Mouse (Mus musculus): ENCODE data around the gene Rab4a.
"Not testable (repeated sequence)": the region's sequence is repeated elsewhere in the genome, so short reads cannot be mapped to it uniquely, and the experiment has no call there.

Rab4a gene

GRCm38 (mm10) chr8:123788416-123789170 lies 17.2 kb upstream of the Rab4a start:
- no peak for DNase-seq (ENCODE audit: low spot score in 2 of 2)

- no peak for DNase-seq (ENCODE audit: low spot score in 2 of 2)
Observed at GRCm38 (mm10) chr8:123789461-123789860, 16.3 kb upstream of the Rab4a start.

- peak in 1 of 2 experiments; percentile 72 for DNase-seq (ENCODE audit: low spot score in 2 of 2)
Observed at GRCm38 (mm10) chr8:123789970-123790369, 15.8 kb upstream of the Rab4a start.

- DNase-seq (ENCODE audit: low spot score in 2 of 2), result no peak
Observed at GRCm38 (mm10) chr8:123791101-123791844, 14.5 kb upstream of the Rab4a start.

- DNase-seq (ENCODE audit: low spot score in 2 of 2), result no peak
Observed at GRCm38 (mm10) chr8:123791845-123792225, 13.9 kb upstream of the Rab4a start.

- no peak for DNase-seq (ENCODE audit: low spot score in 2 of 2)
Observed at GRCm38 (mm10) chr8:123793900-123794299, 11.9 kb upstream of the Rab4a start.

- DNase-seq (ENCODE audit: low spot score in 2 of 2), result no peak
Observed at GRCm38 (mm10) chr8:123794766-123795165, 11.0 kb upstream of the Rab4a start.

- no peak for DNase-seq (ENCODE audit: low spot score in 2 of 2)
Observed at GRCm38 (mm10) chr8:123796758-123797157, 9.0 kb upstream of the Rab4a start.

GRCm38 (mm10) chr8:123797928-123798327 lies 7.9 kb upstream of the Rab4a start:
- DNase-seq (ENCODE audit: low spot score in 2 of 2), result no peak

GRCm38 (mm10) chr8:123799434-123799833 lies 6.4 kb upstream of the Rab4a start:
- DNase-seq (ENCODE audit: low spot score in 2 of 2), result no peak

- DNase-seq (ENCODE audit: low spot score in 2 of 2), result no peak
Observed at GRCm38 (mm10) chr8:123799885-123800284, 5.9 kb upstream of the Rab4a start.

GRCm38 (mm10) chr8:123800867-123801266 lies 4.9 kb upstream of the Rab4a start:
- DNase-seq (ENCODE audit: low spot score in 2 of 2), result no peak

GRCm38 (mm10) chr8:123801538-123801937 lies 4.2 kb upstream of the Rab4a start:
- DNase-seq (ENCODE audit: low spot score in 2 of 2), result no peak

GRCm38 (mm10) chr8:123803639-123804038 lies 2.1 kb upstream of the Rab4a start:
- no peak for DNase-seq (ENCODE audit: low spot score in 2 of 2)

- DNase-seq (ENCODE audit: low spot score in 2 of 2), result no peak
Observed at GRCm38 (mm10) chr8:123804586-123804985, 1.2 kb upstream of the Rab4a start.

- no peak for DNase-seq (ENCODE audit: low spot score in 2 of 2)
Observed at GRCm38 (mm10) chr8:123805209-123805717, 522 bp upstream of the Rab4a start.

GRCm38 (mm10) chr8:123806374-123806935 lies 670 bp downstream of the Rab4a start:
- no peak for DNase-seq (ENCODE audit: low spot score in 2 of 2)

- DNase-seq (ENCODE audit: low spot score in 2 of 2), result no peak
Observed at GRCm38 (mm10) chr8:123807024-123807431, 1.2 kb downstream of the Rab4a start.

- DNase-seq (ENCODE audit: low spot score in 2 of 2), result no peak
Observed at GRCm38 (mm10) chr8:123807852-123808573, 2.2 kb downstream of the Rab4a start.

GRCm38 (mm10) chr8:123808671-123809070 lies 2.9 kb downstream of the Rab4a start:
- no peak for DNase-seq (ENCODE audit: low spot score in 2 of 2)

GRCm38 (mm10) chr8:123809342-123809741 lies 3.6 kb downstream of the Rab4a start:
- DNase-seq (ENCODE audit: low spot score in 2 of 2), result not testable (repeated sequence)

GRCm38 (mm10) chr8:123812227-123812626 lies 6.4 kb downstream of the Rab4a start:
- DNase-seq (ENCODE audit: low spot score in 2 of 2), result no peak

Measured in heart, adult 9 months (tissue).